Mouse (Mus musculus) left cerebral cortex, postnatal 36 days (tissue): ENCODE measurements around the gene Tacstd2. TPM values are rescaled to one million over a fixed set of nuclear protein-coding genes. Genes with fewer than 3 reads are reported as not detected.
"Not testable (repeated sequence)": the region's sequence is repeated elsewhere in the genome, so short reads cannot be mapped to it uniquely, and the experiment has no call there.

ENCODE experiments used
- DNase-seq, 2 experiments: peaks; one replicate each; pipeline ENCODE4 v3.0.0; 2021 to 2022; ENCODE audit warnings: low spot score in 2 of 2, mixed read lengths in 1 of 2
- intact Hi-C: fragments of 180-260 bp; cut with DNase I; formaldehyde crosslinking; loops from one replicate; pipeline ENCODE4 v1.15.1; 2025
- total RNA-seq, 2 experiments: library from RNA; stranded (reverse); gene quantifications; 2 replicates each; pipeline ENCODE4 v1.2.3; 2021

The Tacstd2 gene
- total RNA-seq, result under 1 TPM in 1 of 2 experiments, not detected in 1; 0.25 TPM

DNA sequence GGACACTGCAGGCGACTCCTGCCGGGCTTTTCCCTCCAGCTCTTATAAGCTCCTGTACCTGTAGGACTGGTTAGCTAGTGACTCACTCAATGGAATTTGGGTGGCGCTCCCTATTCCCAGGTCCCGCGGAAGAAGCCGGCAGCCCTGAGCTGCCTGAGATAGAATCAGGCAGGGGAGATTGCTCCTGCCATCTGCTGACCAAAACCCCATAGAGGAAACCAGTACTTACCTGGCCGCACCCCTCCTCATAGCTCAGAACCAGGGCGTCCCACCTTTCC is at the start of gene Tacstd2:
TSS of gene Tacstd2 (minus strand) at position 20 of the 278 bp plus-strand sequence.
- no peak for DNase-seq
- intact Hi-C loops, result no loop called here

DNA sequence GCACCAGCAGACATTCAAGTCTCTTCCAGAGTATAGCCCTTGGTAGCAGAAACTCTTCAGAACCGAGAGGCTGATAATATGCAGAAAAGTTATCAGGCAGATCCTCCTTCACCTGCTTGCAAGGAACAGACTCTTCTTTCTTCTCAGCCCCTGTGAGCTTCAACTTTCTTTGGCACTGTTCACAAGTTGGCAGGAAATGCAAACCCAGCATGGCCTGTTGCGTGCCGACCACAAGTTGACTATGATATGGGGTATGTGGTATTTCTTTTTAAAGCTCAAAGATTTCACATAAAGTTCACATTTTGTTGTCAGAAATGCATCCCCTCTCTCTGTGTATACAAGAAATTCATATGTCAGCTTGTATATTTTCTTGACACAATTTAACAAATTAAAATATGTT is 30.7 kb upstream of the Tacstd2 start:
- intact Hi-C loops, result no loop called here
- no peak for DNase-seq

DNA sequence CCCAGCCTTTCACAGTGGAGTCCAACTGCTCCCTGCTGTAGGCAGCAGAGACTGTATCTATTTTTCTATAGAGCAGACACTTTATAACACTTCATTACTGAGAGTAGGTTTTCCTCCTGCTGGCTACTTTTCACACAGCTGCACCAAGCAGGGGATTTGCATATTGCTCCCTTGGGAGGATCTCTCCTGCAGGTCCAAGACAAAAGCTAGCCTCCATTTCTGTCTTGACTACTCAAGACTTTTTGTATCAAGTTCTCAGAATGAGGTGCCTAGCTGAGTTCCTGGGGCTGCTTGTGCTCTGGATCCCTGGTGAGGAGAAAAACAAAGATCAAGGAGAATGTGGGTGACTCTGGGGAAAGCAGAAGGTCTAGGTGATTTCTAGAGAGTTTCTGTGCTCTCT is 19.8 kb upstream of the Tacstd2 start:
- intact Hi-C loops, result no loop called here

DNA sequence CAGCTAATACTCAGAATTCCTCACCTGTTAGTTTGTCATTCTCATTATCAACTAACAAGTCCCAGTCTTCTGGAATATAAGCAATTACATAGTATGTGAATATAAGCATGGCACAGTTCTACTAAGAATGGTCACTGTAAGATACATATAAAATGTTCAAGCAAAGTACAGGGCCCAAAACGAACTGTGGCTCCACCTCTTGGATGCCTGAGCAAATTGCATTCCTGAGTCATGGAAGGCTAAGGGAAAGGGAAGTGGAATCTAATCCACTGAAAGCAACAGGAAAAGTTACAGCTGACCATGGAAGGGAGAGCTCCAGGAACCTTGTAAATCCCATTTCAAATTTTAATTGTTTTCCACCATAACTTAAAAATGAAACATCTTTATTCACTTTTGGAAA is 14.0 kb upstream of the Tacstd2 start:
- no peak for DNase-seq
- intact Hi-C loops, result no loop called here

More for the DNA sequence above, 19.8 kb upstream of the Tacstd2 start:
- DNase-seq, result no peak

DNA sequence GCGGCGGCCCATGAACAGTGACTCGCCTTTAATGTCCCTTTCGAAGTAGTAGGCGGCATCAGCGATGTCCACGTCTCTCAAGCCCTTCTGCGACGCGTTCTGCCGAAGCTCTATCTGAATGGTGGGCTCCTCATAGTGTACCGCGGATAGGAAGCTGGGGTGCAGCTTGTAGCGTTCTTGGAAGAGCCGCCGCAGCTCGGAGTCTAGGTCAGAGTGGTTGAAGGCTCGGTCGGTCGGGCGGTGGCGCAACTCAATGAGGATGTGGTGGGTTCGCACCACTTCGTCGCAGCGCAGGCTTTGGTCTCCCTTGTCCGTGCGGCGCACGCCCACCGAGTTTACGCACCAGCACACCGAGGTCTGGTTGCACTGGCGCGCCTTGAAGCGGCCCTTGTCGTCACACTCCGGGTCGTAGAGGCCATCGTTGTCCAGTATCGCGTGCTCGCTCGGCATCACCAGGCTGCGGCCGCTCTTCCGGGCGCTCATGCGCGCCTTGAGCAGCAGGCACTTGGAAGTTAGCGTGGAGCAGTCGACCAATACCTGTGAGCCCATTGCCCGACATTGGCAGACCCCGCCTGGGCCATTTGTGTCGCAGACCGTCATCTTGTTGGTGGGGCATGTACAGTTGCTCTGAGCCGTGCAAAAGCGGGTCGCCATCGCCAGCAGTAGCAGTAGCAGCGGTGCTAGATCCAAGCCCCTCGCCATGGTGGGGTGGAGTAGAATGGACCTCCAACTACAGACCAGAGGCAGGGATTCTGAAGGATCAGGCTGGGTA is 405 bp downstream of the Tacstd2 start:
- DNase-seq, result no peak
- intact Hi-C loops, result no loop called here

DNA sequence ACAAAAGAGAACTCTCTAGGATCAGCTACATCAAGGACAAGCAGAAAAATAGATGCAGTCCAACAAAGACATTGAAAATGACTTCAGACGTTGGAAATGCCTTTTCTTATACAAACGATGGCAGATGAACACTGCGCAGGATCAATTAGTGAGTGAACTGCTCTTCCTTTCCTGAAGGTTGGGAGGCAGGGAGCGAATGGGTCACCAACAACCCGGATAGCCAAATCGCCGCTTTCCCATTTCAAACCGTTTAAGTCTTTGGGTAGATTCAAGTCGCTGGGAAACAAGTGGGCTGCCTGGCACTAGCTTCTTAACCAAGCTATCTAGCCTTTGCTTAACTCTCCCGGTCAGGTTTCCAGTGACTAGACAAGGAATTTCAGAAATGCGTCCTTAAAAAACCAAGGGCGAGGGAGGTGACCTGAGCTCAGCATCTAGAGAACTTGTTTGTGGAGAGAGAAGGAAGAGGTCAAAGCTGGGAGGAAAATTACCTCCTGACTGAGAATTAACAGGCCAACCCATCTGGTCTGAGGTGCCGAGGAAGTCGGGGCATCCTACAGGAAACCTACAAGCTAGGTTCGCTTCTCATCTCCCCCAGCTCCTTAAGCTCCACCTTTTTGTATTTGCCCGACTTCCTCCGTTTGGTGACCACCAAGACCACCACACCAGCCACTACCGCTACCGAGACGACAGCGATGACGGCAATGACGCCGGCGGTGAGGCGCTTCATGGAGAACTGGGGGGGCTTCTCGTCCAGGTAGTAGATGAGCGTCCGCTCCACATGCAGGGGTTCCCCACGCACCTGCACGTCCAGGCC is 1.2 kb downstream of the Tacstd2 start:
- no peak for DNase-seq
- intact Hi-C loops, result no loop called here

GRCm38 (mm10) chr6:67532665-67533440 is 2.7 kb downstream of the Tacstd2 start:
- DNase-seq, result no peak
- intact Hi-C loops, result no loop called here

DNA sequence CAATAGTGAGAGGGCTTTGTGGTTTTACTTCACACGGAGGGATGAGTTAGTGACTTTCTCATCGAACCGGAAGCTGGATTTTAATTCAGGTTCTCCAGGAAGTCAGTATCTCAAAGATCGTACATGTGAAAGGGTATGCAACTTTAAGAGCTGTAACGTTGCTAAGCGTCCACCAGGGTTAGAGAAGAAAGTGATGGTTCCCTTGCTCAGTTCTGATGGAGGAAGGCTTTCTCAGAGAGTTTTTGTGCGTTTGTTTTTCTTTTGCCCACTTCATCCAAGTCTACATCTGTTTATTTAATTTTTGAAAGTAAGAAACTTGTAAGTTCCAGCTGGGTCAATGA is 3.8 kb downstream of the Tacstd2 start:
- intact Hi-C loops, result no loop called here
- DNase-seq, result no peak

DNA sequence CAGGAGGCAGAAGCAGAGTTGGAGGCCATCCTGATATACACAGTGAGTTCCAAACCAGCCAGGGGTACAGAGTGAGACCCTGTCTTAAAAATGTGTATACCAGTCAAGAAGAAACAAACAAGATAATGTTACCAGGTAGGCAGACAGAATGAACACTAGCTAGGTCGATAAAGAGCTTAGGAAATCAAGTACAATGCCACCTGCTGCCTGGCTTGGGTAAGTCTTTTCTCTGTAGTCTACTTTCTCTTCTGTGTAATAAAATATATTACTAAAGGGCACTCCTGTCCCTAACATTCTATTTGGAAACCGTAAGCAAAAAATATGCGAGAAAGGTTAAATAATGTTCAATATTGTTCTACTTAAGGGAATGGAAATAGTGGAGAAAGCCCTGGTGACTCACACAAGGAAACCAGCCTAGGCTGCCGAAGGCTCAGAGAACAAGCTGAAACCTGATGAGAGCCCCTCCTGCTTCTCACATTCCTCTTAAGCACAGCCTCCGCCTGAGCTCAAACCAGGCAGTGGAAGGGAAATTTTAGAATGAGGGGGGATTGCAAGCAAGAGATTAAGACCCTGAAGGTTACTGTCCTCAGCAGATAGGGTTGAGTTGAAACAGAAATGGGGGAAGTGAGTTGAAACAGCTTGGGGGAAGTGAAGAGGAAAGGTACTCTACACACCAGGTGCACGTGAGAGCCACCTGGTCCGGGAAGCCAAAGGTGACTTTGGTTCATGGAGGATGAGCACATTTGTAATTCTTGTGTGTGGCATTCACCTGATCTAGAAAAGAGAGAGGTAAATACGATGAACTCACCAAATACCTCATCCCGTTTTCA is 4.4 kb downstream of the Tacstd2 start:
- DNase-seq, result no peak

GRCm38 (mm10) chr6:67526356-67526755 is 9.2 kb downstream of the Tacstd2 start:
- intact Hi-C loops, result no loop called here
- DNase-seq, result no peak

More for the DNA sequence above, 4.4 kb downstream of the Tacstd2 start:
- intact Hi-C loops, result no loop called here

- intact Hi-C loops, result no loop called here
- peak in 1 of 2 experiments; percentile 27 for DNase-seq
These were observed 24.8 kb downstream of the Tacstd2 start for GRCm38 (mm10) chr6:67510752-67511151.

- intact Hi-C loops, DNase-seq: not testable (repeated sequence)
These were observed 33.7 kb downstream of the Tacstd2 start for GRCm38 (mm10) chr6:67501938-67502337.

DNA sequence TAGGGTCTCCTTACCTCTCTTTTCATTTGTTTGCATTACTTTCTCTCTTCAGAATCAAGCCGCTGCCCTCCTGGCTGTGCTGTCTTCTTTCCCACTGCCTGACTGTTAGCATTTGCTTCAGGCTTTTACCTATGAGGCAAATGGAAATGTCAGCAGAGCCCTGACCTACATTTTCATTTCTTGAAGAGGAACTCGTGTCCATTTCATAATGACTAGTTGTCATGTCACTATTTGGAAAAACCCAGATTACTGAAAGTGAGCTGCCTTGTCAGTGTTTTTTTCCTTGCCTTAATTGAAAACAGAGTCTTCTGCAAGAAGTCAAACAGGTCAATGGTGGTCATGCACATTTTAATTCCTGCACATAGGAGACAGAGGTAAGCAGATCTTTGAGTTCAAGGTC is 43.8 kb downstream of the Tacstd2 start, which contains the start of gene Il23r:
TSS of gene Il23r (minus strand) at position 101 of the 400 bp plus-strand sequence.
- intact Hi-C loops, result no loop called here
- no peak for DNase-seq

Other genes with a start within 250 kb of the Tacstd2 start
- under 1 TPM; 0.18 to 0.35 TPM for gene Il12rb2, start 159.6 kb downstream of the Tacstd2 start, total RNA-seq
- gene Il23r, start 43.9 kb downstream of the Tacstd2 start, total RNA-seq, result not detected